7 mouse cellular contexts compared by ENCODE assay signal in the genomic region with DNA sequence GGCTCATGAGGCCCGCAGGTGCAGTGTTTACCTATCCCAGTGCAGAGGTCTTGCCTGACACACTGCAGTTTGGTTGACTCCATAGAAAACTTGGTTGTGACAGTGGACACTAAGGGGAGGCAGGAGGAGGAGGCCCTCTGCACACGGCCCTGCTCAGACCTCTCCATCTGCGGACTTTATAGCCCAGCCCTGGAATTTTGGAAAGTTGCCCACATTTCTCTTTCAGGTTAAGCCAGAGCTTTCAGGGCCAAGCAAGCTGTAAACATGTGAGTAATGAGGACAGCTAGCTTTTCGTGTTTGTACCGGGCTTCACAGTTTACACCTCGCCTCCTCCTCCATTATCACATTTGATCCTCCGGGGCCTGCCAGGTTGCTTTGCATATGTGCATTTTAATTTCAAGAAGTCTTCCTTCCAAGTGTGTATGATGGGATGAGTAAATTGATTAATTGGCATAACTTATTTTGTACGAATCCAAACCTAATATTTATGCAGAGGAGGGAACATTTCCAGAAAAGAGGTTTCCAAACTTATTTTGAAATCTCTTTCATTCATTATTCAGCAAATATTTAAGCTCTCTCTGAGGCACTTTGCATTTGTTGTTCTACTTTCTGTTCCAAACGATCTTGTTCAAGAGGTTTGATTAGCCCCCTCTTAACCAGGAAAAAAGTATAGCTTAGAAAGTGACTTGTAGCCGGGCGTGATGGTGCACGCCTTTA.
A peak's percentile ranks its signal among the peaks of the same experiment; 100 is the strongest.
DNase-seq lines count a peak whose midpoint lies in the region; ATAC-seq and TF ChIP-seq lines count a peak whose summit lies in the region.

No protein-coding gene starts in this region.

- H3K27me3 ChIP-seq in intestine, embryonic 15.5 days (replicated peaks): no peaks in the 10 kb centered on the region
- no peaks in the 10 kb centered on the region for H3K27me3 ChIP-seq in intestine, postnatal 0 days (replicated peaks; ENCODE audit: control insufficient read depth, insufficient read depth, low read length)
- H3K27me3 ChIP-seq in embryonic facial prominence, embryonic 14.5 days (replicated peaks; ENCODE audit: control insufficient read depth, insufficient read depth, low read length): no peaks in the 10 kb centered on the region
- no peaks in the 10 kb centered on the region for H3K27me3 ChIP-seq in lung, embryonic 14.5 days (ENCODE audit: insufficient read depth, low read length)

- H3K4me3 ChIP-seq in intestine, embryonic 15.5 days (replicated peaks): no peak overlapping the region
- H3K4me3 ChIP-seq in intestine, postnatal 0 days (ENCODE audit: low read depth, low read length): no peak overlapping the region
- H3K4me3 ChIP-seq in bone marrow macrophage, adult 2 months (ENCODE audit: insufficient read depth, low read length): no peak overlapping the region
- no peak overlapping the region for H3K4me3 ChIP-seq in embryonic facial prominence, embryonic 14.5 days (ENCODE audit: low read depth, low read length)
- no peak overlapping the region for H3K4me3 ChIP-seq in lung, embryonic 14.5 days (ENCODE audit: low read depth, low read length)

- ATAC-seq in intestine, embryonic 15.5 days: peak; percentile 49
- no peak for ATAC-seq in intestine, postnatal 0 days
- ATAC-seq in embryonic facial prominence, embryonic 14.5 days (ENCODE audit: low read depth): no peak
- peak; percentile 62; the same call in 1 of the 2 replicates for ATAC-seq in lung, embryonic 14.5 days (ENCODE audit: insufficient read depth)

- H3K27ac ChIP-seq in intestine, embryonic 15.5 days: no peak overlapping the region
- H3K27ac ChIP-seq in intestine, postnatal 0 days (ENCODE audit: low read depth, low read length): no peak overlapping the region
- peak overlapping the region; percentile 98 for H3K27ac ChIP-seq in bone marrow macrophage, adult 2 months (ENCODE audit: insufficient read depth, low read depth, low read length)
- H3K27ac ChIP-seq in embryonic facial prominence, embryonic 14.5 days (replicated peaks; ENCODE audit: low read depth, low read length): no peak overlapping the region
- 0 out of 2 replicates have a peak overlapping the region, but pooled peaks have one; percentile 4 for H3K27ac ChIP-seq in lung, embryonic 14.5 days (ENCODE audit: low read depth)

- H3K4me2 ChIP-seq in intestine, embryonic 15.5 days (replicated peaks): no peak overlapping the region
- H3K4me2 ChIP-seq in intestine, postnatal 0 days (replicated peaks; ENCODE audit: low read depth): no peak overlapping the region
- H3K4me2 ChIP-seq in embryonic facial prominence, embryonic 14.5 days (ENCODE audit: low read depth, low read length): no peak overlapping the region
- no peak overlapping the region for H3K4me2 ChIP-seq in lung, embryonic 14.5 days

- no peak for TF ChIP-seq POLR2A in bone marrow macrophage, adult 2 months (IDR thresholded peaks at IDR 0.05; ENCODE audit: borderline replicate concordance, low read depth, low read length)

- no peak overlapping the region for H3K9ac ChIP-seq in intestine, embryonic 15.5 days
- H3K9ac ChIP-seq in intestine, postnatal 0 days (ENCODE audit: low read depth, low read length): no peak overlapping the region
- no peak overlapping the region for H3K9ac ChIP-seq in embryonic facial prominence, embryonic 14.5 days (ENCODE audit: low read depth, low read length)
- H3K9ac ChIP-seq in lung, embryonic 14.5 days: no peak overlapping the region

- DNase-seq in embryonic facial prominence, embryonic 14.5 days (ENCODE audit: low spot score): peak; percentile 76
- peak; percentile 88 for DNase-seq in lung, embryonic 14.5 days
- no peak for DNase-seq in layer of hippocampus, postnatal 14 days (ENCODE audit: low spot score in 2 of 2)
- no peak for DNase-seq in layer of hippocampus, postnatal 25 days (ENCODE audit: extremely low spot score in 1 of 2, low spot score in 1 of 2)

- peaks cover 34% of the 10 kb centered on the region for H3K4me1 ChIP-seq in intestine, embryonic 15.5 days (replicated peaks)
- H3K4me1 ChIP-seq in intestine, postnatal 0 days (replicated peaks; ENCODE audit: control insufficient read depth, insufficient read depth, low read length): no peaks in the 10 kb centered on the region
- peaks cover 62% of the 10 kb centered on the region for H3K4me1 ChIP-seq in bone marrow macrophage, adult 2 months (ENCODE audit: control insufficient read depth, insufficient read depth, low read length)
- H3K4me1 ChIP-seq in embryonic facial prominence, embryonic 14.5 days (ENCODE audit: control insufficient read depth, insufficient read depth, low read length): peaks cover 11% of the 10 kb centered on the region
- peaks cover 11% of the 10 kb centered on the region; the same call in 1 of the 2 replicates for H3K4me1 ChIP-seq in lung, embryonic 14.5 days (ENCODE audit: insufficient read depth)

- H3K9me3 ChIP-seq in intestine, embryonic 15.5 days: no peaks in the 10 kb centered on the region
- no peaks in the 10 kb centered on the region for H3K9me3 ChIP-seq in intestine, postnatal 0 days (ENCODE audit: control insufficient read depth)
- no peaks in the 10 kb centered on the region for H3K9me3 ChIP-seq in embryonic facial prominence, embryonic 14.5 days (ENCODE audit: control insufficient read depth, low read length)
- H3K9me3 ChIP-seq in lung, embryonic 14.5 days (ENCODE audit: low read depth, low read length): no peaks in the 10 kb centered on the region

- peaks cover 24% of the 10 kb centered on the region for H3K36me3 ChIP-seq in intestine, embryonic 15.5 days
- peaks cover 62% of the 10 kb centered on the region for H3K36me3 ChIP-seq in intestine, postnatal 0 days (ENCODE audit: control insufficient read depth, insufficient read depth)
- H3K36me3 ChIP-seq in embryonic facial prominence, embryonic 14.5 days (ENCODE audit: control insufficient read depth, insufficient read depth, low read length): peaks cover 66% of the 10 kb centered on the region
- peaks cover 75% of the 10 kb centered on the region for H3K36me3 ChIP-seq in lung, embryonic 14.5 days (ENCODE audit: insufficient read depth)

- WGBS in intestine, embryonic 15.5 days: 57% methylated on average over 12 of the region's 12 CpGs
- 54% methylated on average over 12 of the region's 12 CpGs for WGBS in intestine, postnatal 0 days
- 62% methylated on average over 12 of the region's 12 CpGs for WGBS in embryonic facial prominence, embryonic 14.5 days
- WGBS in lung, embryonic 14.5 days: 48% methylated on average over 12 of the region's 12 CpGs

- no peak for TF ChIP-seq CTCF in intestine, postnatal 0 days (IDR thresholded peaks at IDR 0.05; ENCODE audit: low read depth)
- TF ChIP-seq CTCF in bone marrow macrophage, adult 2 months (IDR thresholded peaks at IDR 0.05; ENCODE audit: low read depth, low read length): no peak
- TF ChIP-seq CTCF in lung, embryonic 14.5 days (IDR thresholded peaks at IDR 0.05; ENCODE audit: low read depth): no peak

Comparison
In these comparisons a context has a peak if more than half of its experiments do, and no peak if none do; other contexts are left out.
1. ATAC-seq: peak in intestine, embryonic 15.5 days (single experiment) and lung, embryonic 14.5 days (single experiment); none in intestine, postnatal 0 days (single experiment) and embryonic facial prominence, embryonic 14.5 days (single experiment).
2. H3K27ac ChIP-seq: peak in bone marrow macrophage, adult 2 months (single experiment) and lung, embryonic 14.5 days (single experiment); none in intestine, embryonic 15.5 days (single experiment), intestine, postnatal 0 days (single experiment) and embryonic facial prominence, embryonic 14.5 days (single experiment).
3. DNase-seq: peak in embryonic facial prominence, embryonic 14.5 days (single experiment) and lung, embryonic 14.5 days (single experiment); none in layer of hippocampus, postnatal 14 days (0 of 2) and layer of hippocampus, postnatal 25 days (0 of 2).